Mouse (Mus musculus) kidney, adult 2 months (tissue): Measurements from ENCODE around the gene Dido1. TPM values are rescaled to one million over a fixed set of nuclear protein-coding genes. Genes with fewer than 3 reads are reported as not detected.

Experiments used
- DNase-seq: peaks from one replicate; pipeline ENCODE4 v3.0.0; 2021
- H3K27ac ChIP-seq: fragments of 200-500 bp; 2 replicates; pipeline ENCODE4 v1.5.1; 2012; ENCODE audit warnings: low read depth, low read length, control low read depth, inconsistent platforms; ENCODE audit not compliant: insufficient read depth
- H3K27me3 ChIP-seq: fragments of 200-500 bp; replicated peaks from 2 replicates; pipeline ENCODE4 v1.6.1; 2012; ENCODE audit warnings: mild to moderate bottlenecking, moderate library complexity, low read length, inconsistent platforms; ENCODE audit not compliant: control insufficient read depth, insufficient read depth
- H3K36me3 ChIP-seq: fragments of 200-500 bp; 2 replicates; pipeline ENCODE4 v1.6.1; 2012; ENCODE audit warnings: mild to moderate bottlenecking, moderate library complexity, low read length, inconsistent platforms; ENCODE audit not compliant: control insufficient read depth, insufficient read depth
- H3K4me1 ChIP-seq: fragments of 200-500 bp; 2 replicates; pipeline ENCODE4 v1.6.1; 2011; ENCODE audit warnings: low read length; ENCODE audit not compliant: control insufficient read depth, insufficient read depth
- H3K4me3 ChIP-seq: fragments of 200-500 bp; 2 replicates; pipeline ENCODE4 v1.5.1; 2011; ENCODE audit warnings: mild to moderate bottlenecking, low read depth, low read length, control low read depth; ENCODE audit not compliant: insufficient read depth
- CTCF ChIP-seq: fragments of 200-500 bp; conservative IDR thresholded peaks from 2 replicates; pipeline ENCODE4 v1.5.1; 2011; ENCODE audit warnings: low read depth, mild to moderate bottlenecking, control low read depth, low read length, moderate library complexity, mixed read lengths; ENCODE audit not compliant: insufficient read depth, insufficient read length
- POLR2A ChIP-seq: fragments of 200-500 bp; IDR thresholded peaks from one replicate; pipeline ENCODE4 v1.6.1; 2011; ENCODE audit warnings: low read depth, low read length, control low read depth
- WGBS: fragments of 180-500 bp; shearing (Covaris S2); methylation state at CpG from one replicate; pipeline ENCODE4 v1.1.7; 2018; 5-methylcytosine and 5-hydroxymethylcytosine counted together
- polyA plus RNA-seq: library from polyadenylated mRNA; depleted of rRNA; stranded (reverse); fragments of >200 nt; gene quantifications from 2 replicates; pipeline ENCODE4 v1.2.3, GENCODE M21; 2012

The Dido1 gene
- polyA plus RNA-seq, 1 experiment = 13.4 TPM

- DNase-seq = no peak
- Histone ChIP-seq H3K27ac (no peak overlapping the region), H3K4me1 (peaks cover 27% of the 10 kb centered on the region), H3K36me3 (no peaks in the 10 kb centered on the region), H3K4me3 (no peak overlapping the region), H3K27me3 (no peaks in the 10 kb centered on the region)
- WGBS = 95% methylated on average over 5 of the region's 5 CpGs
- no peak for TF ChIP-seq POLR2A
- TF ChIP-seq CTCF = no peak
Measured at GRCm38 (mm10) chr2:180705975-180706374, 3.8 kb downstream of the Dido1 start.

DNA sequence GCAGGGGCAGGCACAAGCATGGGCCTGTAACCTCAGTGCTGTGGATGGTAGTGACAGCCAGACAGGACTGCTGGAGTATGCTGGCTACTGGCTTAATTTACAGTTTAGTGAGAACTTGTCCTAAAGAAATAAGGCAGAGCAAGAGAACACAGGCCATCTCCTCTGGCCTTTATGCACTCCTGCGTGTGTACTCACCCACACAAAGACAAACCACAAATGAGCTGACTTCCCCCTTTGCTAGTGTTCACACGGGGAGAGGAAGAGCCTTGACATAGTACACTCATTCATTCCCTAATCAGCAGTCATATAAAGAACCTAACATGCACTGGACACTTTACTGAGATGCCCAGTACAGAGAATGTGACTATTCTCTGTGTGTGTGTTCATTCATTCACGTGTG is 4.7 kb downstream of the Dido1 start:
- H3K27ac ChIP-seq = peak overlapping the region; percentile 89
- no peaks in the 10 kb centered on the region for H3K36me3 ChIP-seq
- WGBS = 56% methylated on average over 3 of the region's 3 CpGs
- no peak for DNase-seq
- TF ChIP-seq CTCF (no peak), POLR2A (no peak)
- H3K4me3 ChIP-seq = no peak overlapping the region
- peaks cover 29% of the 10 kb centered on the region for H3K4me1 ChIP-seq
- H3K27me3 ChIP-seq = no peaks in the 10 kb centered on the region

GRCm38 (mm10) chr2:180704591-180704990 is 5.2 kb downstream of the Dido1 start:
- no peak overlapping the region for H3K4me3 ChIP-seq
- no peak for TF ChIP-seq POLR2A
- TF ChIP-seq CTCF = no peak
- peak; percentile 95 for DNase-seq
- H3K27ac ChIP-seq = peak overlapping the region; percentile 89
- no peaks in the 10 kb centered on the region for H3K27me3 ChIP-seq
- no peaks in the 10 kb centered on the region for H3K36me3 ChIP-seq
- WGBS = 8% methylated on average over 8 of the region's 8 CpGs
- peaks cover 31% of the 10 kb centered on the region for H3K4me1 ChIP-seq

DNA sequence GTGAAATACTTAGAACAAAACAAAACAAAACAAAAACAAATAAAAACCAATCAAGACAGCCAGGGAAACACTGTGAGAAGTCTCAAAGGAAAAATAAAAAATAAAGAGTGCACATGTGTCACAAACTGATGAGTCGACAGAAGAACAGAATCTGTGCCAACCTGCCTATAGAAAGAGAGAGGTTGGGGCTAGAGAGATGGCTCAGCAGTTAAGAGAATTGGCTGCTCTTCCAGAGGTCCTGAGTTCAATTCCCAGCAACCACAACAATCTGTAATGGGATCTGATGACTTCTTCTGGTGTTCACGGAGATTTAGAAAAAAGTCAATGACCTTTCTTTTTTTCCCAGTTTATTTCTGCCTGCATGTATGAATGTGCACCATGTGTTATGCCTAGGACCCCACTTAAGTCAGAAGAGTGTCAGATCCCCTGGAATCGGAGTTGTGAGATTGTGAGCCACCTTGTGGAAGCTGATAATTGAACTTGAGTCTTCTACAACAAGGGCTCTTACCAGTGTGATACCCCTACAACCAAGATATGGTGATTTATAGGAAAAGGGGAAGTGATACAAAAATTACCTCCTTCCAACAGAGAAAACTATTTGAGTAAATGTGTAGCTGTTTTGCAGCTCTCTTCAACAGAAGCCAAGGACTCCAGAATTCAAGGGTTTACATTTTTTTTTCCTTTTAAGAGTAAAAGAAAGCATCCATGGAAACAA is 6.0 kb downstream of the Dido1 start:
- peak overlapping the region; percentile 89 for H3K27ac ChIP-seq
- H3K4me1 ChIP-seq = peaks cover 35% of the 10 kb centered on the region
- WGBS = 62% methylated on average over 3 of the region's 3 CpGs
- no peaks in the 10 kb centered on the region for H3K27me3 ChIP-seq
- no peaks in the 10 kb centered on the region for H3K36me3 ChIP-seq
- H3K4me3 ChIP-seq = no peak overlapping the region
- DNase-seq = no peak
- TF ChIP-seq CTCF (no peak), POLR2A (no peak)

GRCm38 (mm10) chr2:180703175-180703574 is 6.6 kb downstream of the Dido1 start:
- no peaks in the 10 kb centered on the region for H3K27me3 ChIP-seq
- H3K27ac ChIP-seq = no peak overlapping the region
- no peak for TF ChIP-seq POLR2A
- no peak for TF ChIP-seq CTCF
- H3K4me3 ChIP-seq = no peak overlapping the region
- peaks cover 32% of the 10 kb centered on the region for H3K4me1 ChIP-seq
- DNase-seq = no peak
- WGBS = 71% methylated on average over 5 of the region's 5 CpGs
- no peaks in the 10 kb centered on the region for H3K36me3 ChIP-seq

DNA sequence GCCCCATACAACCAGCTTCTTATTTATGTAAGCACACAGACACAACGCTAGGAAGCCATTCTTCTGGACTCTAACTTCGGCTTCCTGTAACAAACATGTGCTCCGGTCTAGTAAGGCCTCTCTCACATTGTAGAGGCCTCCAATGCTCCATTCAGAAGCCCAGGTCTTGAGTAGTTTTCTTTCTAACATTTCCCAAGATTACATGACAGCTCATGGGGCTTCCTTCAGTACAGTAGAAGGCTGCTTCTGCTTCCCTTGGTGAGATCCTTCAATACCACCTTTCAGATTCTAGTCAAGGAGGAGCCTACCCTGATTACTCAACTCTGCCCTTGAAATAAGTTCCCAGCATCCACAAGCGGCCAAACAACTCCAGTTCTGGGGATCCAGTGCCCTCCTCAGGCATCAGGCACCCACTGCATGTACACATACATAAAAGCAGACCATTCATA is 7.1 kb downstream of the Dido1 start:
- DNase-seq = no peak
- H3K4me3 ChIP-seq = peak overlapping the region; percentile 96
- TF ChIP-seq CTCF (0 out of 2 replicates have a peak, but pooled peaks have one; percentile 25), POLR2A (no peak)
- H3K4me1 ChIP-seq = peaks cover 34% of the 10 kb centered on the region
- WGBS = 17% methylated on average over 4 of the region's 4 CpGs
- H3K36me3 ChIP-seq = no peaks in the 10 kb centered on the region
- peak overlapping the region; percentile 96 for H3K27ac ChIP-seq
- H3K27me3 ChIP-seq = no peaks in the 10 kb centered on the region

- no peak for TF ChIP-seq CTCF
- peak; percentile 53 for TF ChIP-seq POLR2A
- peak overlapping the region; percentile 96 for H3K27ac ChIP-seq
- H3K36me3 ChIP-seq = no peaks in the 10 kb centered on the region
- H3K4me1 ChIP-seq = peaks cover 34% of the 10 kb centered on the region
- under 1% methylated on average over 66 of the region's 66 CpGs for WGBS
- peak overlapping the region; percentile 96 for H3K4me3 ChIP-seq
- peak; percentile 96 for DNase-seq
- no peaks in the 10 kb centered on the region for H3K27me3 ChIP-seq
Measured at GRCm38 (mm10) chr2:180701767-180702621, 7.8 kb downstream of the Dido1 start.
